Mouse (Mus musculus): Measurements from ENCODE around the gene Ifitm5. TPM values are rescaled to one million over a fixed set of nuclear protein-coding genes. Genes with fewer than 3 reads are reported as not detected.

Gene Ifitm5
- total RNA-seq (2014; rRNA removed) (0.99 TPM in 1 of 2 replicates, not detected in the other), polyA plus RNA-seq (2015; fragmentation: Nextera tagmentation; extraction: Ambion mirVana) (0.63 TPM in 1 of 2 replicates, not detected in the other)

GRCm38 (mm10) chr7:140949824-140950530 is at the start of gene Ifitm5:
Gene Ifitm5, minus strand, starts transcription at chr7:140950291.
- H3K4me1 ChIP-seq (ENCODE audit: insufficient read depth, low read length), result no peaks in the 10 kb centered on the region
- DNase-seq (ENCODE audit: low spot score), result no peak
- no peaks in the 10 kb centered on the region for H3K27me3 ChIP-seq (ENCODE audit: insufficient read depth, low read length)
- no peak for ATAC-seq (ENCODE audit: low FRiP score)
- H3K4me3 ChIP-seq (ENCODE audit: low read depth, low read length), result no peak within 1 kb of the TSS
- H3K9ac ChIP-seq (replicated peaks; ENCODE audit: low read length, poor library complexity, severe bottlenecking), result no peak within 1 kb of the TSS
- no peaks in the 10 kb centered on the region for H3K9me3 ChIP-seq (ENCODE audit: low read length)
- H3K27ac ChIP-seq (ENCODE audit: low read depth, low read length), result no peak within 1 kb of the TSS
- no peaks in the 10 kb centered on the region for H3K36me3 ChIP-seq (ENCODE audit: insufficient read depth, low read length)
- TF ChIP-seq CTCF (IDR thresholded peaks at IDR 0.05), result no peak
- 80% methylated on average over 16 of the region's 16 CpGs for WGBS
- H3K4me2 ChIP-seq (ENCODE audit: low read depth, low read length, poor library complexity, severe bottlenecking), result no peak within 1 kb of the TSS

GRCm38 (mm10) chr7:140998853-140999700 is 49.0 kb upstream of the Ifitm5 start:
- DNase-seq (ENCODE audit: low spot score) (no peak), ATAC-seq (ENCODE audit: low FRiP score) (no peak)
- no peak overlapping the region for H3K4me2 ChIP-seq (ENCODE audit: low read depth, low read length, poor library complexity, severe bottlenecking)
- H3K9ac ChIP-seq (replicated peaks; ENCODE audit: low read length, poor library complexity, severe bottlenecking), result no peak overlapping the region
- 93% methylated on average over 11 of the region's 11 CpGs for WGBS
- no peaks in the 10 kb centered on the region for H3K27me3 ChIP-seq (ENCODE audit: insufficient read depth, low read length)
- no peaks in the 10 kb centered on the region for H3K4me1 ChIP-seq (ENCODE audit: insufficient read depth, low read length)
- no peaks in the 10 kb centered on the region for H3K36me3 ChIP-seq (ENCODE audit: insufficient read depth, low read length)
- H3K4me3 ChIP-seq (ENCODE audit: low read depth, low read length), result no peak overlapping the region
- H3K9me3 ChIP-seq (ENCODE audit: low read length), result no peaks in the 10 kb centered on the region
- no peak overlapping the region for H3K27ac ChIP-seq (ENCODE audit: low read depth, low read length)
- no peak for TF ChIP-seq CTCF (IDR thresholded peaks at IDR 0.05)

GRCm38 (mm10) chr7:140997817-140998216 is 47.7 kb upstream of the Ifitm5 start:
- TF ChIP-seq CTCF (IDR thresholded peaks at IDR 0.05), result no peak
- Histone ChIP-seq H3K27ac (ENCODE audit: low read depth, low read length) (no peak overlapping the region), H3K27me3 (ENCODE audit: insufficient read depth, low read length) (no peaks in the 10 kb centered on the region), H3K36me3 (ENCODE audit: insufficient read depth, low read length) (no peaks in the 10 kb centered on the region), H3K9me3 (ENCODE audit: low read length) (no peaks in the 10 kb centered on the region), H3K9ac (replicated peaks; ENCODE audit: low read length, poor library complexity, severe bottlenecking) (no peak overlapping the region), H3K4me1 (ENCODE audit: insufficient read depth, low read length) (no peaks in the 10 kb centered on the region), H3K4me3 (ENCODE audit: low read depth, low read length) (no peak overlapping the region), H3K4me2 (ENCODE audit: low read depth, low read length, poor library complexity, severe bottlenecking) (no peak overlapping the region)
- DNase-seq (ENCODE audit: low spot score) (no peak), ATAC-seq (ENCODE audit: low FRiP score) (no peak)
- 52% methylated on average over 1 of the region's 1 CpGs for WGBS

GRCm38 (mm10) chr7:140991117-140991689 is 41.1 kb upstream of the Ifitm5 start:
- Histone ChIP-seq H3K36me3 (ENCODE audit: insufficient read depth, low read length) (no peaks in the 10 kb centered on the region), H3K4me3 (ENCODE audit: low read depth, low read length) (no peak overlapping the region), H3K4me2 (ENCODE audit: low read depth, low read length, poor library complexity, severe bottlenecking) (no peak overlapping the region), H3K27me3 (ENCODE audit: insufficient read depth, low read length) (no peaks in the 10 kb centered on the region), H3K9ac (replicated peaks; ENCODE audit: low read length, poor library complexity, severe bottlenecking) (no peak overlapping the region), H3K4me1 (ENCODE audit: insufficient read depth, low read length) (no peaks in the 10 kb centered on the region), H3K9me3 (ENCODE audit: low read length) (no peaks in the 10 kb centered on the region), H3K27ac (ENCODE audit: low read depth, low read length) (no peak overlapping the region)
- no peak for TF ChIP-seq CTCF (IDR thresholded peaks at IDR 0.05)
- no peak for ATAC-seq (ENCODE audit: low FRiP score)
- DNase-seq (ENCODE audit: low spot score), result no peak
- WGBS, result 90% methylated on average over 14 of the region's 14 CpGs

GRCm38 (mm10) chr7:140990622-140991021 is 40.5 kb upstream of the Ifitm5 start:
- H3K4me1 ChIP-seq (ENCODE audit: insufficient read depth, low read length), result no peaks in the 10 kb centered on the region
- 74% methylated on average over 5 of the region's 5 CpGs for WGBS
- DNase-seq (ENCODE audit: low spot score) (no peak), ATAC-seq (ENCODE audit: low FRiP score) (no peak)
- H3K27ac ChIP-seq (ENCODE audit: low read depth, low read length), result no peak overlapping the region
- no peak for TF ChIP-seq CTCF (IDR thresholded peaks at IDR 0.05)
- H3K9ac ChIP-seq (replicated peaks; ENCODE audit: low read length, poor library complexity, severe bottlenecking), result no peak overlapping the region
- no peak overlapping the region for H3K4me3 ChIP-seq (ENCODE audit: low read depth, low read length)
- no peaks in the 10 kb centered on the region for H3K36me3 ChIP-seq (ENCODE audit: insufficient read depth, low read length)
- no peaks in the 10 kb centered on the region for H3K9me3 ChIP-seq (ENCODE audit: low read length)
- H3K27me3 ChIP-seq (ENCODE audit: insufficient read depth, low read length), result no peaks in the 10 kb centered on the region
- no peak overlapping the region for H3K4me2 ChIP-seq (ENCODE audit: low read depth, low read length, poor library complexity, severe bottlenecking)
